Mouse (Mus musculus) forebrain, embryonic 14.5 days (tissue): ENCODE data around the gene Sav1. TPM values are rescaled to one million over a fixed set of nuclear protein-coding genes. Genes with fewer than 3 reads are reported as not detected.

Source experiments
- ATAC-seq: fragments of 200-750 bp; cut with Nextera tagmentation; 2 replicates; pipeline ENCODE4 v1.8.0; 2017; ENCODE audit warnings: mild to moderate bottlenecking, moderate library complexity
- DNase-seq: peaks from one replicate; pipeline ENCODE4 v3.0.0-alpha.2; 2015; ENCODE audit warnings: low spot score
- H3K27ac ChIP-seq: fragments of 300-500 bp; sonication (generic); 2 replicates; pipeline ENCODE4 v1.5.1; 2014; ENCODE audit warnings: low read depth, mild to moderate bottlenecking, control low read depth, low read length, moderate library complexity
- H3K27me3 ChIP-seq: fragments of 300-500 bp; sonication (generic); replicated peaks from 2 replicates; pipeline ENCODE4 v1.6.1; 2014; ENCODE audit warnings: low read length, control low read depth, mixed read lengths; ENCODE audit not compliant: control insufficient read depth, insufficient read depth
- H3K36me3 ChIP-seq: fragments of 300-500 bp; sonication (generic); 2 replicates; pipeline ENCODE4 v1.6.1; 2014; ENCODE audit warnings: low read length, control low read depth; ENCODE audit not compliant: control insufficient read depth, insufficient read depth
- H3K4me1 ChIP-seq: fragments of 300-500 bp; sonication (generic); 2 replicates; pipeline ENCODE4 v1.6.1; 2014; ENCODE audit warnings: antibody characterized with exemption, low read length, control low read depth; ENCODE audit not compliant: control insufficient read depth, insufficient read depth
- H3K4me2 ChIP-seq: fragments of 300-500 bp; sonication (generic); 2 replicates; pipeline ENCODE4 v1.6.1; 2014; ENCODE audit warnings: mild to moderate bottlenecking, control low read depth, low read length
- H3K4me3 ChIP-seq: fragments of 300-500 bp; sonication (generic); 2 replicates; pipeline ENCODE4 v1.5.1; 2014; ENCODE audit warnings: low read depth, low read length, control low read depth
- H3K9ac ChIP-seq: fragments of 300-500 bp; sonication (generic); 2 replicates; pipeline ENCODE4 v1.6.1; 2014; ENCODE audit warnings: mild to moderate bottlenecking, low read length, control low read depth, moderate library complexity
- H3K9me3 ChIP-seq: fragments of 300-500 bp; sonication (generic); replicated peaks from 2 replicates; pipeline ENCODE4 v1.6.1; 2016; ENCODE audit warnings: low read length, control low read depth, mixed read lengths; ENCODE audit not compliant: control insufficient read depth
- WGBS: fragments of 180-500 bp; shearing (Covaris S2); extraction: QIAGEN DNeasy Blood & Tissue Kit; methylation state at CpG from one replicate; pipeline ENCODE4 v1.1.7; 2014; 5-methylcytosine and 5-hydroxymethylcytosine counted together
- polyA plus RNA-seq: library from polyadenylated mRNA; unstranded; fragments of >200 nt; fragmentation: Nextera tagmentation; extraction: Ambion mirVana; gene quantifications from 2 replicates; pipeline ENCODE4 v1.2.1, GENCODE M21; 2014

The Sav1 gene
- 1.0 and 1.8 TPM in 2 replicates for polyA plus RNA-seq

DNA sequence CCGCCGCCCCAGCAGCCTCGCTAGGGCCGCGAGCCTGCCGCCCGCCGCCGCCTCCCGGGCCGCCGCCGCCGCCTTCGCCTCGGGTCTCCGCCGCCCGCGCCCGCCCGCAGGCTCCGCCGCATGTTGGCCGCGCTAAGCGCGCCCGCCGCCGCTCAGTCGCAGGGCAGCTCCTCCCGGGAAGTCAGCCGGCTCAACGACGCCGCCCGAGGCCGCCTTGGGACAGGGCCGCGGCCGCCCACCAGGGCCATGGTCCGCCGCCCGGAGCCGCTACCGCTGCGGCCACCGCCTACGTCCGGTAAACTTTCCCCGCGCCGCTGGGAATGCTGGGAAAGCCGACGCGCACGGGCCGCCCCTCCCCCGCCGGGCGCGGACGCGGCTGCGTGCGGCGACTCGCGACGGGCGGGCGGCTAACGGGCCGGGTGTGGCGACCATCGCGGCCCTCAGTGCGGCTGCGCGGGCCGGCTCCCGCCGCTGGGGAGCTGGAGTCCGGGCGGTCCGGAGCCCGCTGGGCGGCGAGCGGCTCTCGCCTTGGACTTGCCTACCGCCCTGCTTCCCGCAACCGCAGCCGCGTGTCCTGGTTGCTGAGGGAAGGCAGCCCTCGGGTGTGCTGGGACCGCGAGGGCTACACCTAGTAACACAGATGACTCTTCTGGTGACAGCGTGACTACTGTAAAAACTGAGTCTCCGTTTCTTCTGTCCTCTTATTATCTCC, at the start of gene Sav1:
Gene Sav1 (minus strand): TSS at position 217 of the 712 bp plus-strand sequence.
- H3K4me2 ChIP-seq = peak within 1 kb of the TSS; percentile 76
- H3K27me3 ChIP-seq = no peaks in the 10 kb centered on the region
- H3K9me3 ChIP-seq = no peaks in the 10 kb centered on the region
- ATAC-seq (peak; percentile 94), DNase-seq (peak; percentile 88)
- H3K27ac ChIP-seq = peak within 1 kb of the TSS; percentile 80
- under 1% methylated on average over 87 of the region's 102 CpGs for WGBS
- peak within 1 kb of the TSS; percentile 84 for H3K4me3 ChIP-seq
- H3K4me1 ChIP-seq = peaks cover 6% of the 10 kb centered on the region; the same call in 1 of the 2 replicates
- H3K36me3 ChIP-seq = peaks cover 25% of the 10 kb centered on the region
- peak within 1 kb of the TSS; percentile 92 for H3K9ac ChIP-seq

- Histone ChIP-seq H3K4me2 (no peak overlapping the region), H3K27me3 (no peaks in the 10 kb centered on the region), H3K9me3 (no peaks in the 10 kb centered on the region), H3K36me3 (peaks cover 62% of the 10 kb centered on the region), H3K27ac (no peak overlapping the region), H3K9ac (no peak overlapping the region), H3K4me3 (no peak overlapping the region), H3K4me1 (no peaks in the 10 kb centered on the region)
- no peak for DNase-seq
- no peak for ATAC-seq
Measured at GRCm38 (mm10) chr12:70026233-70026632, 39.4 kb upstream of the Sav1 start.

- no peak for DNase-seq
- Histone ChIP-seq H3K4me1 (no peaks in the 10 kb centered on the region), H3K4me3 (no peak overlapping the region), H3K4me2 (no peak overlapping the region), H3K27ac (no peak overlapping the region), H3K27me3 (no peaks in the 10 kb centered on the region), H3K9ac (no peak overlapping the region), H3K36me3 (peaks cover 62% of the 10 kb centered on the region), H3K9me3 (no peaks in the 10 kb centered on the region)
- 80% methylated on average over 6 of the region's 6 CpGs for WGBS
- ATAC-seq = no peak
Measured at GRCm38 (mm10) chr12:70025431-70025830, 38.6 kb upstream of the Sav1 start.

GRCm38 (mm10) chr12:70023580-70023979, 36.8 kb upstream of the Sav1 start:
- DNase-seq (no peak), ATAC-seq (no peak)
- no peaks in the 10 kb centered on the region for H3K4me1 ChIP-seq
- H3K36me3 ChIP-seq = peaks cover 65% of the 10 kb centered on the region
- H3K4me3 ChIP-seq = no peak overlapping the region
- H3K27me3 ChIP-seq = no peaks in the 10 kb centered on the region
- no peak overlapping the region for H3K27ac ChIP-seq
- WGBS = 85% methylated on average over 4 of the region's 4 CpGs
- no peak overlapping the region for H3K9ac ChIP-seq
- no peaks in the 10 kb centered on the region for H3K9me3 ChIP-seq
- no peak overlapping the region for H3K4me2 ChIP-seq

DNA sequence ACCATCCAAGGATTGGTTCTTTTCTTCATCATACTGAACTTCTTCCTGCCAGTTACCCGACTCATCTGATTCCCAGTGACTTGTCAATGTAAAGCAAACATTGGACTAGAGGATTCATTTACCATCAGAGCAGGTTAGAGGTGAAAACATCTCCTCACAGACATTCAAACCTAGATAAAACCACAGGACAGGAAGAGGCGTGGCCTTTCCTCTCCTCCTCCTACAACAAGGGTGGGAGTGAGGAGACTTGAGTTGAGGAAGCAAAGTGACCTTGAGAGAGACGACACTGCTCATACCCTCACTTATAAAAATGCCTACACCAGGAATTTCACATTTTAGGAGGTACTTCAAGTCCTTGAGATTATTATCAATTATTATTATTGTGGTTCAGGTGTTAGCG, 31.4 kb upstream of the Sav1 start:
- Histone ChIP-seq H3K36me3 (peaks cover 58% of the 10 kb centered on the region), H3K27ac (no peak overlapping the region), H3K4me1 (no peaks in the 10 kb centered on the region), H3K4me3 (no peak overlapping the region), H3K27me3 (no peaks in the 10 kb centered on the region), H3K4me2 (no peak overlapping the region), H3K9ac (no peak overlapping the region), H3K9me3 (no peaks in the 10 kb centered on the region)
- 86% methylated on average over 4 of the region's 4 CpGs for WGBS
- ATAC-seq (no peak), DNase-seq (no peak)

DNA sequence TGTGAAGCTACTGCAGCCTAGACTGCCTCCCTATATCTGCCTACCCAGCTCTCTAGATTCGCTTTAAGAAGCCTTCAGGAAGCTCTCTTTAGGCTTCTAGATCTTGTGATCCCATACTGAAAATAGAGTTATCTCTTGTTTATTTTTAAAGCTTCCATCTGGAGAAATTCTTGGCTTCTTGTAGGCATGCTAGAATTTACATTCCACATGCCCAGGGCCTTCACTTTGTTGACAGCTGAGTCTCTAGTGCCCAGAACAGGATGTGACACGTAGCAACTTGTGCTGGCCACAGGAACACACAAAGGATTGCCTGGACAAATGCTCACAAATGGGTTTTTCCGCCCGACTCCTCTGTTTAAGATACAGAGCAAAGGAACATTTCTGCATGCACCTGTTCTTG, 29.1 kb upstream of the Sav1 start:
- no peak overlapping the region for H3K4me3 ChIP-seq
- peaks cover 51% of the 10 kb centered on the region for H3K36me3 ChIP-seq
- DNase-seq (no peak), ATAC-seq (no peak)
- H3K9me3 ChIP-seq = no peaks in the 10 kb centered on the region
- 77% methylated on average over 4 of the region's 4 CpGs for WGBS
- no peak overlapping the region for H3K9ac ChIP-seq
- no peak overlapping the region for H3K27ac ChIP-seq
- no peak overlapping the region for H3K4me2 ChIP-seq
- no peaks in the 10 kb centered on the region for H3K4me1 ChIP-seq
- H3K27me3 ChIP-seq = no peaks in the 10 kb centered on the region

GRCm38 (mm10) chr12:70011681-70012080, 24.9 kb upstream of the Sav1 start:
- Histone ChIP-seq H3K9ac (no peak overlapping the region), H3K9me3 (no peaks in the 10 kb centered on the region), H3K4me2 (no peak overlapping the region), H3K36me3 (peaks cover 20% of the 10 kb centered on the region), H3K27me3 (no peaks in the 10 kb centered on the region), H3K4me3 (no peak overlapping the region), H3K4me1 (no peaks in the 10 kb centered on the region), H3K27ac (no peak overlapping the region)
- ATAC-seq (no peak), DNase-seq (no peak)
- 17% methylated on average over 5 of the region's 5 CpGs for WGBS

DNA sequence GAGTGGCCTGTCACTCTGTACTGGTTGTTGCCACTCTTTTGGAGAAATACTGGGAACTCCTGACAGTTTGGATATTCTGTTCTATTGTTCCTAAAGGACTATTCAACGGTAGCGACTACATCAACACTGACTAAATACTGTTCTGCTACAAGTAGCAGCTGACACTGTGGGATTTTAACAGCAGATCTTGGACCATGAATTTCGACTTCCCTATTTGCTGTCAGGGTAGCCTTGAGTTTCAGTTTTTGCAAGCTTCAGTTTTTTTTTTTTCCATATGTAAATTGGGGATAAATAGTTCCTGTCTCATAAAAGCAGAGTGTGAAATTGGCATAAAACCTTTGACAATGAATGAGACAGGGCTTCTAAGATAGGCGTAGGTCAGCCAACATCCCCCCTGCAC, 23.6 kb upstream of the Sav1 start:
- Histone ChIP-seq H3K27me3 (no peaks in the 10 kb centered on the region), H3K27ac (no peak overlapping the region), H3K4me1 (no peaks in the 10 kb centered on the region)

GRCm38 (mm10) chr12:70005103-70005502, 18.3 kb upstream of the Sav1 start:
- 91% methylated on average over 4 of the region's 4 CpGs for WGBS
- H3K4me3 ChIP-seq = no peak overlapping the region
- no peak overlapping the region for H3K9ac ChIP-seq
- no peak overlapping the region for H3K4me2 ChIP-seq
- ATAC-seq (no peak), DNase-seq (no peak)
- H3K4me1 ChIP-seq = no peaks in the 10 kb centered on the region
- no peaks in the 10 kb centered on the region for H3K36me3 ChIP-seq
- H3K9me3 ChIP-seq = no peaks in the 10 kb centered on the region
- no peaks in the 10 kb centered on the region for H3K27me3 ChIP-seq
- no peak overlapping the region for H3K27ac ChIP-seq

More for the DNA sequence above, 23.6 kb upstream of the Sav1 start:
- H3K4me2 ChIP-seq = no peak overlapping the region
- H3K36me3 ChIP-seq = peaks cover 10% of the 10 kb centered on the region; the same call in 1 of the 2 replicates
- ATAC-seq = no peak
- H3K4me3 ChIP-seq = no peak overlapping the region
- DNase-seq = no peak
- H3K9me3 ChIP-seq = no peaks in the 10 kb centered on the region
- H3K9ac ChIP-seq = no peak overlapping the region
- 94% methylated on average over 4 of the region's 4 CpGs for WGBS
